Mouse (Mus musculus) retina, adult 2 months (tissue): ENCODE measurements around the gene Gm28870.
"Not testable (repeated sequence)": the region's sequence is repeated elsewhere in the genome, so short reads cannot be mapped to it uniquely, and the experiment has no call there.

Experiments used
- DNase-seq: peaks from one replicate; pipeline ENCODE4 v3.0.0-alpha.2; 2012; ENCODE audit warnings: low read depth, low spot score

Gm28870 gene

GRCm38 (mm10) chrY:50096976-50097375 lies at the start of gene Gm28870:
Gene Gm28870 (plus strand): TSS chrY:50097276.
- DNase-seq, result not testable (repeated sequence)
